Mouse (Mus musculus): ENCODE measurements around the gene Thoc3. TPM values are rescaled to one million over a fixed set of nuclear protein-coding genes. Genes with fewer than 3 reads are reported as not detected.

The Thoc3 gene
- total RNA-seq, 4 experiments from 2014 or later = 20.5 to 23.3 (median 21.1) TPM

DNA sequence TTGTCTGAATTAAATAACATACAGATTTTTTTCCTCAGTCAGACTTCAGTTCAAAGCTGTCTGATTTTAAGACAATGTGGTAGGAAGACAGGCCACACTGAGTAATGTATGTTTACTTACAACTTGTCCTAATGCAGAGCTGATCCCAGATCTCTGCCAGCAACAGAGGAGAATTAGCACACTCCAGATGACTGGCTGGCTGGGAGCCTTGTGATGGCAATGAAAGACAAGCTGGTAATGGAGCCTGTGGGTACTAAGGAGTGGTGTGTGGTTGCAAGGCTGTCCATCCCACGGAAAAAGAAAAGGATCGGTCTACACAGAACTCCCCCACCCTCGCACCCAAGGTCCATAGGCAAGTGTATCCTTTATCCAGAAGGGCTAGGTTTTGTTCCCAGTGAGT is 25.0 kb downstream of the Thoc3 start:
- DNase-seq (ENCODE audit: low spot score) = no peak

DNA sequence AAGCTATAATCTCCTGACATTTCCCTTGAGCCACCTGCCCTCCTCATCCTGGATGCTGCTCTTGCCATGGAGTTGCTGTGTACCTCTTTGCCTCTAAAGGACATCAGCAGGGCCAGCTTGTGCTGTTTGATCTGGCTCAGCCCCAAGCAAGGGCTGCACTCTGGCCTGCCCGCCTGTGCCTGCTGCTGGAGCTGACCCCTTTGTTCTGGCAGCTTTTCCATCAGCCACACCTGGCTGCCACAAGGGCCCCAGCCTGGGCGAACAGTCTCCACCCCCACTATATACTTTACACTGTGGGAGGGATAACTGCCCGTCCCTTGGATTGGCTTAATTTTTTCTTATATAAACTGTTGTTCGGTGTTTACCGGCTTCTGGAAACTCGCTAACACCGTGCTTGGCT is 28.7 kb downstream of the Thoc3 start:
- DNase-seq (ENCODE audit: low spot score) = no peak

DNA sequence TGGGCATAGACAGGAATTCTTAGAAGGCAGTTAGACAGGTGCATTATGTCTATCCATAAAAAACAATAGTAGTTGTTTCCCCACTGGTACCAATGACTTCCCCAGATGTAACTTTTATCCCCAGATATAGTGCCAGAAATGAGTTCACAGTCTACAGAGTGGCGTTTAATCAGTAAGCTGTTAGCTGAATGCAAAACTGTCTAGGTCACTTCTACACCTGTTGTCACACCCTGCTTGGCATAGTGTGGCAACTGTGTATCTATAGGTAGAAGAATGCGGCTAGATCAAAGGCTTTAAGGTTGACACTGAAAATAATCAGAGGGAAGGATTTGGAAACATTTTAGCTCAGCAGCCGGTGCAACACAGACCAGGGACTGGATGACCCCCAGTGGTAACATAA is 29.8 kb downstream of the Thoc3 start:
- no peak for DNase-seq (ENCODE audit: low spot score)

DNA sequence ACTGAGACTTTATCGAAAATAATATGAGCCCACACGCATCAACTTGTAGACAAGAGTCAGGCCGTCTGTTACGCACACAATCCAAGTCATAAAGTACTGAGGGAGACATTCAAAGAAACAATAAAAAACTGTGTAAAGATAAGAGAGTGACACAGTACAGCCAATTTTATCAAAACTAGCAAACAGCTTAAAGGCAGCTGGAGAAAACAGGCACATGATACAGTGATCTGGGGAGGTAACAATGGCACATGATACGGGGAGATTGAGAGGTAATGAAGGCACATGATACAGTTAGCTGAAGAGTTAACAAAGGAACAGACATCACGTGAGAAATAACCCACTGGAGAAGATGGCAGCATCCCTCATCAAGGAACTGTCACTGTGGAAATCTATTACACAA is 31.6 kb downstream of the Thoc3 start:
- no peak for DNase-seq (ENCODE audit: low spot score)

DNA sequence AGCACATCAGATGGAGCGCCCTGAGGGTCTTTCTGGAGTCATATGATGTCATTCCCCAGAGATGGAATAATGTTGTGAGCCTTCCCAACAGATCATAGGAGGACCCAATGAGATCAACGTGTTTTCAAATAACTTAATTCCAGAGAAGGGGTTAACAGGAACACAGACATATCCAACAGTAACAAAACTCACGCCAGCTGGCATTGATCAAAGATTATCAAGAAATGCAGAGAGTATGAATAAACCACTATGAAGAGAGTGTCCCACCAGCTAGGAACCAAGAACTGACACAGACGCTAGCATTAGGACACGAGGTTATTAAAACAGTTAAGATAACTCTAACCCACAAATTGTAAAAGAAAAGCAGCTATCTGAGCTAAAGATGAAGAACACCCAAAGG is 32.0 kb downstream of the Thoc3 start:
- DNase-seq (ENCODE audit: low spot score) = no peak

DNA sequence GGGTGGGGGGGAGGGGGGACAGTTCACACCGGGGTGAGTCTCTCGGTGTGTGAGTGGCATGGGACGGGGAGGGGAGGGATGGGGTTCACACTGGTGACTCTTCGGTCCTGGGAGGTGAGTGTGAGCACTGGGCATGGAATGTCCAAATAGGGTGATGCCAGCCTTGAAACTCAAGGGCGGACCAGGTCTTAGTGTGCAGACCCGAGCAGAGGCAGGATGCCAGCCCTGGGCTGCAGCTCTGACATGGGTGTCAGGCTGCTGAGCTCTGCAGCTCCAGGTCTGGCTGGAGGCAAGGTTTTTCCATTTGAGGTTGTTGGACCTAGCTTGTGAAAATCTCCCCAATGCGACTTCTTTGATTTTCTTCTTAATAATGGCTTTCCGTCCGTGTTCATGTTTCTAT is 37.5 kb downstream of the Thoc3 start:
- DNase-seq (ENCODE audit: low spot score) = no peak

DNA sequence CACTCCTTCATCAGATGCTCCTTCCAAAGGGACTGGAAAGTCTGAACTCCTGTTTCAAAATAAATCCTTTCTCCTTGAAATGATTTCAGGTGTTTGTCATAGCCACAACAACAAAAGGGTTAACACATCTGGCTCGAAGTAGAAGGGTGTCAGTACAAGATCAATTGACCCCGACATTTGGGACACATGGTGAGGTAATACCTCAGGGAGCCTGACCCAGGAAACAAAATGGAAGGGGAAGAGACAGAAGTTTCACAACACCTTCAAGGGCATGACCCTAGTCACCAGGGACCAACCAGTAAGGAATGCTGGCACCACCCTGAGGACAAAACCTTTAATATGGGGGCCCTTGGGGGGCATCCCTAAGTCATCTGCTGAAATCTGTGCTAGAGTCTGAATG is 38.6 kb downstream of the Thoc3 start:
- no peak for DNase-seq (ENCODE audit: low spot score)

DNA sequence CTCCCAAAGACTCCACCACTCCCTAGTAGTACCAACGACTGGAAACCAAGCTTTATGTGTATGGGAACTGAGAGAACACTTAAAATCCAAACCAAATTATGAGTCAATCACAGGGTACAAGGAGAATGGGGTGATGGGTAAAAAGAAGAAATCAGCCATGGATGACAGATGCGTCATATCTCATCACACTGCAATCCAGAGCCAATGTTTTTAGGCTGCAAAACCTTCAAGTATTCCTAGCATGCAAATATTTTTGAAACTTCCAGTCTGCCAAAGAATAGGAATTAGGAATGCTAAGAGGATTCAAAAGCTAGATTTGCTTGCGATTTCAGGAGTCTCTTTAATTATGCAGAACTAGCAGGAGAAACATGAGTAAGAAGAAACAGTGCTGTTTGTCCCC is 39.9 kb downstream of the Thoc3 start:
- DNase-seq (ENCODE audit: low spot score) = no peak

DNA sequence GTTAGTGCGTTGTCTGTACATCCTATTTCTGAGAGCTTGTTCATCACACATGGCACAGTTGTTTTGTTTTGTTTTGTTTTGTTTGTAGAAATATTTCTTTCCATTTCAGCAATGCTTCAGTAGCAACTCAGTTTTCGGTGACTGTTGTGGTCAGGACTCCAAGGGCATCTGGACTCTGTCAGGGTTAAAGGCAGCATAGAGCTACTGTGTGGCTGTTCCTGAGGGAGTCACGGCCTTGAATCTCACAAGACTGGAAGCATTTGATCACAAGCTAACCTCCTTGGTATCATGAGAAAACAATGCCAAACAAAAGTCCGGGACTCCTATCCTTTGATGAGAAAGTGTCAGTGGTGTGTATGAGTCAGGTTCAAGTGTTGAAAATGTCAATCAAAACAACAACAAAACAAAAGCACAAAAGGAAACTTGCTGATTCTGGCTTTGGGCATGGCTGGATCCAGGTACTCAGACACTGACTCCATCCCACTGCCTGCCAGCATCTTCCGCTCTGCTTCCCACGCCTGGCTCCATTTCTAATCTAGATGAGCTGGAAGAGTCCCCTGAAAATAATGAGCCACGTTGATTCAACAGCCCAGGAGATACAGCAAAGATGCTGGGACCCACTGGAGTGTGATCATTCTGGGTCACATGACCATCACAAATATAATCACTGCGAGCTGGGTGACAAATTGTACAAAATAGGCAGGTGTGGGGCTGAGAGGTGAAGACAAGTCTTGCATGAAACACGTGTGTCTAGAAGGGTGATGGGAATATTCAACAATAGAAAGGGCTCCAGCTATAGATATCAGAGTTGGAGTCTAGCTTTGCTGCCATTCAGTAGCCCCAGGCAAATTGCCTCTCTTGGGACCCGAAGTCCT is 41.6 kb downstream of the Thoc3 start:
- DNase-seq (ENCODE audit: low spot score) = no peak

DNA sequence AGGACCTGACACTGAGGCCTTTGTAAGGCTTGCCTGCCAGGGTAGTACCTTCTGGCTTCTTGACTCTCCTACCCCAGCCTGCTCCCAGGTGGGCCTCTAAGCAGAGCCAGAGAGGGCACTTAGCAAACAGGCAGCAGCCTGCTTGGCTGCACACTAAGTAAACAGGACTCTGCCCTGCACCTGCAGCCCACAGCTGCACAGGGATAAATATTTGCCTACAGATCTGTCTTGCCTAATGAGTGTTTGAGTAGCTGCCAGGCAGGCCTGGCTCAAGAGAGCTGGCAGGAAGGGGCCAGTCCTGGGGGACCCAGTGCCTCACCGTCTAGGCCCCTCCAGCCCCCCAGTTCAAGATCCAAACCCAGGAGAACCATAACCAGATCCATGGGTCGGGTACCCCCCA is 43.4 kb downstream of the Thoc3 start:
- DNase-seq (ENCODE audit: low spot score) = no peak

DNA sequence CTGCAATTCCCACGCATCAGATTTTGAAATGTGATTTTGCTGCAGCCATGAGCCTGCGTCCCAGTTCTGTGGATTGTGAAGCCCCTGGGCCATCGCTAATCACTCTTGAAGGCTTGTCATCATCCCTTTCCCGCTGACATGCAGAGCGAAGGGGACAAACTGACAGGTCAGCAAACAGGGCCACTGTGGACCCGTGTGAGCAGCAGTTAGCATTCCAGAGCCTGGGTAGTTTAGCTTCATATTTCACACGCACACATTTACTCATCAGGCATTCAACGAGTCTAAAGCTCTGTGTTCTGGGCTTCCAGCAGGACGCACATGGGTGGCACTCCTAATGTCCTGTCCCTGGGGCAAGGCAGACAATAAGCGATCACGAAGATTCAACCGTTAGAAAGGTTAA is 48.4 kb downstream of the Thoc3 start:
- no peak for DNase-seq (ENCODE audit: low spot score)

DNA sequence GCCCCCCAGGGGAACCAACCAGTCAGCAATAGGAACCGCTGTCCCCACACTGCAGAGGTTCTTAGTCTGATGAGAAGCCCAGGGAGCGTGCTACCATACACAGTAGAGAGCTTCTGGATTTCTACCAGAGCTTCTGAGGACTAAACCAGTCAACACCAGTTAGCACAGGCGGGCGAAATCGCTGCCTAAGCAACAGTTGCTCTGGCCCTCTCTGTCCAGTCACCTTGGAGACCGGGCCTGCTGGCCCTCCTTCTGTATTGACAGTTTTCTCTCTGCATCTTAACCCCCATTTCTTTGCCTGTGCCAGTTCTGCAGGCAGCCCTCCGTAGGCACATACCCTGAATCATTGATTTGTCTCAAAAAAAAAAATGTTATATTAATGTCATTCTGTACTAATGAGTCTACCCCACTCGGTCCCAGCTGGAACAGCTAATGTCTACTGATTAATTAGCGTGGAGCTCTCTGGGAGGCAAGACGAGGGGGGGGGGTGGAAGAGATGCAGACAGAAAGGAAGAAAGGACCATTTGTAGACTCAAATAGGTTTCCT is 49.8 kb downstream of the Thoc3 start:
- DNase-seq (ENCODE audit: low spot score) = no peak

DNA sequence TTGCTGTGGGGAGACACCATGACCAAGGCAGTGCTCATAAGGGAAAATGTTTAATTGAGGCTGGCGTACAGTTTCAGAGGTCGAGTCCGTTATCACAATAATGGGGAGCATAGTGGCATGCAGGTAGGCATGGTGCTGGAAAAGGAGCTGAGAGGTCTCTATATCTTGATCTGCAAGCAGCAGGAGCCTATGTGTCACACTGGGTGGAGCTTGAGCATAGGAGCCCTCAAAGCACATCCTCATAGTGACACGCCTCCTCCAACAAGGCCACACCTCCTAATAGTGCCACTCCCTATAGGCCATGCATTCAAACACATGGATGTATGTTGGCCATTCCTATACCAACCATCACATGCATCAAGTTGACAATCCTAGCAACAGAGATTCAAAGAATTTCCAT is 53.6 kb downstream of the Thoc3 start:
- DNase-seq (ENCODE audit: low spot score) = no peak

DNA sequence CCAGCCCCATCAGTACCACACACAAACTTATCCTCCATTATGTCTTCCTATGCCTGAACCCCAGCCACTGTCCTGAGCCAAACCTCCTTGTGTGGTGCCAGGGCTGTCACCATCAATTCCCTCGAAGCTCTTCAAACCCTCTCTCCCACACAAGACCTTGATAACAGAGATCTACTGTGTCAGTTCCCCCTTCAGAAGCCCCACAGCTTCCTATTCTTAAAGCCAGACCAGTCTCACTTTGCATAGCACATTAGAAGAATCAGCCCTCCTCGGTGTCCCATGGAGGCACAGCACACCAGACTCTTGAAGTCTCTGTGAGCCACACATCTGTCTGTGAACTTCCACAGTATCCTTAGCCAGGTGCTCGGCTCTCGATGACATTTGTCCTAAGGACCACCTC is 55.9 kb downstream of the Thoc3 start:
- no peak for DNase-seq (ENCODE audit: low spot score)

DNA sequence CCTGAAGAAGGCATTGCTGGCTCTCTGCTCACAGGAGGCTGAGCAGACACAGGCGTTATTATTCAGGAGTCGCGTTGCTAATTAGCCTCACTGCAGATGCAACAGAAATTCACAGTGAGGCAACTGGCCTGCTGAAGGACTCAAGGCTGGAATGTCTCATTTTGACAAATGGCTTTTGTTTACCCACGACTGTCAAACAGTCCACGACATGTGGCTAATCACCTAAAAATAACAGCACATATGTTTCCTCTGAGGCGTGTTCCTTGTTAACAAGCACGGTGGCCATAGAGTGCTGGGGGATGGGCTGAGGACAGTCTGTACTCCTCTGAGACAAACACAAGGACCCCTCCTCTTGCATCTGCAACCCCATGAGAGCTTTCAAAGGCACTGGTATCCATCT is 56.4 kb downstream of the Thoc3 start:
- no peak for DNase-seq (ENCODE audit: low spot score)

DNA sequence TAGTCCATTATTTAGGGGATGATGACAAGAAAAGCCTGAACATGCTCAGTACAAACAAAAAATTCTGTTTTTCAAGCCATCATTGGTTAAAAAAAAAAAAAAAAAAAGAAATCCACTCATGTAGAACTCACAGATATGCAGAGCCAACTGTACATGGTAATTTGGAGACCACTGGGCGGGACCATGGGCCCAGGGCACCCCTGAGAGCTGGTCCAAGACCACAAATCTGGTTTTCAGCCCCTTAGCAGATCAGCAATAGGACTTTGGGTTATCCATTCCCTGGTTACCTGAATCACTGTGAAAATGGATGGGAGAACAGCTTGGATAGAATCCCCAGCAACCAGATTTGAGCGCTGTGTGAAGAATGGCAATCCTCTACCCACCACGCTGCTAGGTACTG is 57.0 kb downstream of the Thoc3 start:
- no peak for DNase-seq (ENCODE audit: low spot score)

Other genes with a start within 250 kb of the Thoc3 start
- 1 to 10 TPM; 2.0 to 3.0 (median 2.5) TPM for gene Cplx2, start 97.5 kb downstream of the Thoc3 start, total RNA-seq (2022)
- gene Simc1, start 34.9 kb upstream of the Thoc3 start, total RNA-seq (2022) = 1 to 10 TPM; 1.8 to 3.1 (median 2.4) TPM
- 100 to 1,000 TPM in 1 of 4 experiments, 10 to 100 TPM in 3; 93.5 to 102 (median 96.6) TPM for gene 4833439L19Rik, start 96.6 kb upstream of the Thoc3 start, total RNA-seq (2022)
- gene Arl10, start 106.2 kb upstream of the Thoc3 start, total RNA-seq (2022) = 1 to 10 TPM; 4.1 to 6.6 (median 5.0) TPM
- 10 to 100 TPM; 14.5 to 18.3 (median 16.0) TPM for gene Nop16, start 121.2 kb upstream of the Thoc3 start, total RNA-seq (2022)
- 100 to 1,000 TPM; 178 to 218 (median 190) TPM for gene Higd2a, start 121.4 kb upstream of the Thoc3 start, total RNA-seq (2022)
- gene Cltb, start 142.5 kb upstream of the Thoc3 start, total RNA-seq (2022) = 100 to 1,000 TPM in 1 of 4 experiments, 10 to 100 TPM in 3; 86.1 to 103 (median 94.1) TPM
- 10 to 100 TPM; 15.8 to 24.3 (median 21.3) TPM for gene Faf2, start 152.9 kb upstream of the Thoc3 start, total RNA-seq (2022)
- gene Rnf44, start 225.1 kb upstream of the Thoc3 start, total RNA-seq (2022) = 10 to 100 TPM; 46.2 to 53.4 (median 47.6) TPM
- not detected for gene Cdhr2, start 232.6 kb upstream of the Thoc3 start, total RNA-seq (2022)